Mouse (Mus musculus) lung, postnatal 14 days (tissue): ENCODE data around the gene Pabpn1.

Experiments used
- DNase-seq: peaks from one replicate; pipeline ENCODE4 v3.0.0; 2021

Pabpn1 gene

GRCm38 (mm10) chr14:54893651-54894181 lies 1.4 kb downstream of the Pabpn1 start:
- DNase-seq: peak; percentile 95

- peak; percentile 67 for DNase-seq
Observed at GRCm38 (mm10) chr14:54894296-54895151, 2.2 kb downstream of the Pabpn1 start.

- no peak for DNase-seq
Observed at GRCm38 (mm10) chr14:54897445-54897844, 5.1 kb downstream of the Pabpn1 start.

GRCm38 (mm10) chr14:54900383-54900782 lies 8.1 kb downstream of the Pabpn1 start:
- peak; percentile 81 for DNase-seq

GRCm38 (mm10) chr14:54903641-54904040 lies 11.3 kb downstream of the Pabpn1 start:
- DNase-seq: no peak

GRCm38 (mm10) chr14:54908682-54909081 lies 16.4 kb downstream of the Pabpn1 start:
- DNase-seq: no peak

- DNase-seq: no peak
Observed at GRCm38 (mm10) chr14:54912109-54912850, 20.0 kb downstream of the Pabpn1 start.

GRCm38 (mm10) chr14:54912886-54913285 lies 20.6 kb downstream of the Pabpn1 start, which contains the start of gene Slc22a17:
TSS of gene Slc22a17 (minus strand) at chr14:54913132.
- peak; percentile 72 for DNase-seq

GRCm38 (mm10) chr14:54913343-54913742 lies 21.0 kb downstream of the Pabpn1 start:
- DNase-seq: no peak

- DNase-seq: no peak
Observed at GRCm38 (mm10) chr14:54920076-54920685, 27.9 kb downstream of the Pabpn1 start.

GRCm38 (mm10) chr14:54924641-54925348 lies 32.5 kb downstream of the Pabpn1 start:
- peak; percentile 35 for DNase-seq

- DNase-seq: peak; percentile 50
Observed at GRCm38 (mm10) chr14:54925349-54926342, 33.3 kb downstream of the Pabpn1 start, which contains the start of gene Efs. TSS of gene Efs (minus strand) at chr14:54926126.

GRCm38 (mm10) chr14:54926401-54927158 lies 34.3 kb downstream of the Pabpn1 start:
- peak; percentile 40 for DNase-seq

- DNase-seq: no peak
Observed at GRCm38 (mm10) chr14:54927296-54927695, 35.0 kb downstream of the Pabpn1 start.

- DNase-seq: no peak
Observed at GRCm38 (mm10) chr14:54929801-54930200, 37.5 kb downstream of the Pabpn1 start.

GRCm38 (mm10) chr14:54930431-54930830 lies 38.1 kb downstream of the Pabpn1 start:
- no peak for DNase-seq

- DNase-seq: no peak
Observed at GRCm38 (mm10) chr14:54932645-54933150, 40.4 kb downstream of the Pabpn1 start, which contains the start of gene Il25. TSS of gene Il25 (plus strand) at chr14:54932695.

- no peak for DNase-seq
Observed at GRCm38 (mm10) chr14:54935904-54936830, 43.9 kb downstream of the Pabpn1 start, which contains the start of gene Cmtm5. TSS of gene Cmtm5 (plus strand) at chr14:54936261.

- no peak for DNase-seq
Observed at GRCm38 (mm10) chr14:54936831-54937160, 44.5 kb downstream of the Pabpn1 start.
